Mouse (Mus musculus) kidney, postnatal 10 days (tissue): ENCODE results near the gene Dnmt3a.

ENCODE experiments used
- DNase-seq: peaks from one replicate; pipeline ENCODE4 v3.0.0; 2021; ENCODE audit warnings: mixed read lengths

Dnmt3a gene

DNA sequence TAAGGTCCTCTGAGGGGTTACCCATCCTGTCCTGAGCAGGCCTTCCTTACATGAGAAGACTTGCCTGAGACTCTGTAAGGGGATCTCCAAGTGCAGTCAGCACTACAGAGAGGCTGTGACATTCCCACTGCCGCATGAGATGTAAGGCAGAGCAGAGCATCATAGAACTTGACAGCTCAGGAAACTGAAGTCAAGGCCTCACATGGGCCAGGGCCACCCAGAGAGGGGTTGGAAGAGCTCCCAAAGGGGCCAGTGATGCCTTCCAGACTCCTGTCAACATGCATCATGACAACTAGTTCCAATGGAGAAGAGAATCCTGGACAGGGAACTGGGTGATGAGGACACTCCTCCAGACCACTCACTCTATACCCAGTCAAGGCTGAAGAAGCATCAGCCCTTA lies 18.3 kb upstream of the Dnmt3a start:
- no peak for DNase-seq

DNA sequence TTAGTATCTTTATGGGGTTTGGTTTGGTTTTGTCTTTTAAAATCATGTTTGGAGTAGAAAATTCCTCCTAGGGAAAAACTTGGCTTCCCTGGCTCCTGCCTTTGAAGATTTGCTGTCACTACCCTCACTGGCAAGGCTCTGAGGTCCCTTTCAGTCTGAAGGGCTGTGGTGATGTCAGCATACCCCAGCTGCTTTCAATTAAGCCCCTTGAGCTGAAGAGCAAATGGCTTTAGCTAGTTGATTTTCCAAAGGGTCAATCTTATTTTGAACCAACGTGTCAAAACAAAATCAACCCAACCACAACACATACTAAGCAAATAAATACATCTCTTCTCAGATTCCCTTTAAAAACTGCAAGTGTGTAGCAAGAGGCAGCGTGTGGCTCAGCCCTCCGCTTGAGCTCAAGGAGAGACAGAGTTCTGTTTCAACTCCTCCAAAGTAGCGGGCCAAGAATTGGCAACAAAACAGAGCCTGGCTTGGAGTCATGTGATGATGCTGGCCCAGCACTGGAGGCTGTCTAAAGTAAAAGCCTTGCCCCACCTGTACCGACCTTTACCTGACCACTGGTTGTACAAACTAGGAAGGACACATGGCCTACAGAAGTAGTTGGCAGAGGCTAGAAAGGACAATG lies 17.3 kb upstream of the Dnmt3a start:
- no peak for DNase-seq

DNA sequence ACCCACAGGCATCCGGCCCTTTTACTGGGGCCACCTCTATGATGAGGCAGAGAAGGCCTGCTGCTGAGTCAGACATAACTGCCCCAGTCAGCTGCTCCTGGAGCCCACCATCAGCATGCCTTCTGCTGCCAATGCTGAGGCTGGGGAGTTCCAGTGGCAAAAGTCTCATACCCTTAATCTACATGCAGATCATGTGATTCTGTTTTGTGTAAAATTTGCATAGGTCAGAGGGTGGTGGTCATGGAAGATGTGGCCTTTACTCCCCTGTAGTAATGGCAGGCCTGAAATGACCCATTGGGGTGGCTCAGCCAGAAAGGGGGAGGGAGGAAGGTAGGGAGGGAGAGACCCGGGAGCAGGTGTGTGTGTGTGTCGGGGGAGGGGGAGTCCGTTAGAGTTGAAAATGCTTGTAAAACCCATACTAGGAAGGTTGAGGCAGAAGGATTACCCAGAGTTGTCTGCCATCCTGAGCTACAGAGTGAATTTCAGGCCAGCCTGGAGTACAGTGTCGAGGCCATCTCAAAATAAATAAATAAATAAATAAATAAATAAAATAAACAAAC lies 16.1 kb upstream of the Dnmt3a start:
- no peak for DNase-seq

GRCm38 (mm10) chr12:3791257-3791656 lies 14.6 kb upstream of the Dnmt3a start:
- DNase-seq: no peak

DNA sequence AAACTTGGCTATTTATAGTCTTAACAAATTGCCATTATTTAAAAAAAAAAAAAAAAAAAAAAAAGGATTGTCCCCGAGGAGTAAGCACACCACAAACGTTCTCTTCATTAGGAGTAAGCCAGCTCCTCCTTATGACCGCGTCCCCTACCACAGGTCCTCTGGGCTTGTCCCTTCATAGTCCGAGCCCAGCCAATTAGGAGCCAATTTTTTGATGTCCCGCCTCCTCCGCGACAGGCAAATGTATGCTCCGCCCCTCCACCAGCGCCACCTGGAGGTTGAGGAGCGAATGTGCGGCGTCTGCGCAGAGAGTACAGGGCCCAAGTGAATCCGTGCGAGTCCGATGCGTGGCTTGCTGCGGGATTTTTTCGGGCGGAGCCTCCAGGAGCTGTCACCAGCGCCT lies 14.1 kb upstream of the Dnmt3a start:
- DNase-seq: peak; percentile 97

DNA sequence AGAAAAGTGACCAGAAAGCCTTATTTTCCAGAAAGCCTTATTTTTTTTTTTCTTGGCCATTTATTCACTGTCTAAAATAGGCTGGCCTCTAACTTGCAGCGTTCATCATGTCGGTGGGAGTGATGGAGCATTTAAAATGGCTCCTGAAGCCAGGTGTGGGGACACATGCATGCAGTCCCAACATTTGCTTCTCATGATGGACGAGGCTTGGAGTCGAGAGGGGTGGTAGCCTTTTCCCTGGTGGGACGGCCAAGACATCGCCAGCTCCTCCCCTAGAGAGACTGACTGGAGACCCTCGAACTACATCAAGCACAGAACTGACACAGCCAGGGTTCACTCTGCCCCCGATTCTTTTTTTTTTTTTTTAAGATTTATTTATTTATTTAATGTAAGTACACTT lies 13.6 kb upstream of the Dnmt3a start:
- DNase-seq: no peak

GRCm38 (mm10) chr12:3795569-3795968 lies 10.2 kb upstream of the Dnmt3a start:
- DNase-seq: no peak

DNA sequence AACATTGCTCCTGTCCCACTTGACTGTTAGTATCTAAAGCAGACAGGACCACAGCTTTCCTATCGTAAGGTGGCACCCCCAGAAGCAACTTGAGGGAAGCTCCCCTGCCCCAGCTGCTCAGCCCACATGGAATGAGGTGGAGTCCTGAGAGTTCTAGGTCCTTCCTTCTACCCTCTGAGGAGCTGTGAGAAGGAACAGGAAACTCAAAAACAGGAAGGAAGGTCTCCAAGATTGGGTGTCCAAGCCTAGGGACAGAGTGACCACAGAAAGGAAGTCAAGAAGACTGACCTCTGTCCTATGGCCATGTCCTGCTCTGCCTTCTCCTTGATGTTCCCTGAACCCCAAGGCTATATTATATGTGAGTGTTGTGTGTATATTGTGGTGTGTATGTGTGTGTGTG lies 6.3 kb upstream of the Dnmt3a start:
- DNase-seq: no peak

DNA sequence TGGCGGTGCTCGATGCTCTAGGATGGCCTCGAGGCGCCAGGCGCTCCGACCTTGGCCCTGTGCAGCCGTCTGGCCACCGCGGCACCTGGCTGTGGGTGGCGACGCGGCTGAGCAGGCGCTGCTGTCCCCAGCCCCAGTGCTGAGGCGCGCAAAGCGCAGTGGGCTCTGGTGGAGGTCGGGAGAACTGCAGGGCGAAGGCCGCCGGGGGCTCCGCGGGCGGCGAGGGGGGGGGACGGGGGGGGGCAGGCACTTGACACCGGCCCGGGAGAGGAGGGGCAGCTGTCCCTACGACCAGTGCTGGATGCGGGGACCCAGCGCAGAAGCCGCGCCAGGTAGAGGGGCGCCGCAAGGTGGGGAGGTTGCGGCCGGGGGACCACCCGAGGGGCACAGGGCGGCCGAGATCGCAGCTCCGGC lies 471 bp downstream of the Dnmt3a start:
- peak; percentile 94 for DNase-seq

GRCm38 (mm10) chr12:3806703-3807547 lies 1.1 kb downstream of the Dnmt3a start:
- peak; percentile 91 for DNase-seq

DNA sequence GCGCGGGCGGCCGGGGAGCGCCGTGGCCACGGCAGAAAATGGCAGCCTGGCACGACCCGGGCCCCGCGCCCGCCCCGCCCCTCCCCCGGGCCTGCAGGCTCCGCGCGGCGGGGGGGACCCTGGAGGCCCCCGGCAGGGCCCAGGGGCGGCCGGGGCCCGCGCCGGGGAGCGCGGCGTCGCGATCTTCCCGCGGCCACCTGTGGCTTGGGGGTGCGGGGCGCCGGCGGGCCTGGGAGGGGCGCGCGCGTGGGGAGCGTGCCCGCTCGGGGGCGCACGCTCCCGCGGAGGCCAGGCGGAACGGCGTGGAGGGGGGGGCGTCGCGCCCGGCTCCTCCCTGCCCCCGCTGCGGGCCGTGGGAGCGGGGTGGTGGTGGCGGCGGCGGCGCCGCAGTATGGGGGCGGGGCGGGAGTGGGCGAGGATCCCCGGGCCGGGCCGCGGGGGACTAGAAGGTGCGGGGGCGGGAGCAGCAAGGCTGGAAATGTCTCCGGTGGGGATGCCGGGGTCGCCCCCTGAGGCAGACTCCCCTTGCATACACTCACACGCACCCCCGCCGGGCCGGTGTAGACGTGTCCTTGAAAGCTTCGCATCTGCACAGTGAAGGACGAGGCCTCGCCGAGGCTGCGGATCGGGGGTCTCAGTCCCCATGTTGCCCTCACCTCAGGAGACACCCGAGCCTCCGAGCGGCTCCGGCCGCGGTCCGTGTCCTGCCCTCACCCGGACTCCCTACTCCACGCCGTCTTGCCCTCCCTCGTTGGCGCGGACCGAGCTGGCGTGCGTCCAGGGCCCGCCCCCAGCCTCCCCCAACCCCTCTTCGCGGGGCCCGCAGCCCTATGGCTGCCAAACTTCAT lies 2.0 kb downstream of the Dnmt3a start:
- peak; percentile 90 for DNase-seq

DNA sequence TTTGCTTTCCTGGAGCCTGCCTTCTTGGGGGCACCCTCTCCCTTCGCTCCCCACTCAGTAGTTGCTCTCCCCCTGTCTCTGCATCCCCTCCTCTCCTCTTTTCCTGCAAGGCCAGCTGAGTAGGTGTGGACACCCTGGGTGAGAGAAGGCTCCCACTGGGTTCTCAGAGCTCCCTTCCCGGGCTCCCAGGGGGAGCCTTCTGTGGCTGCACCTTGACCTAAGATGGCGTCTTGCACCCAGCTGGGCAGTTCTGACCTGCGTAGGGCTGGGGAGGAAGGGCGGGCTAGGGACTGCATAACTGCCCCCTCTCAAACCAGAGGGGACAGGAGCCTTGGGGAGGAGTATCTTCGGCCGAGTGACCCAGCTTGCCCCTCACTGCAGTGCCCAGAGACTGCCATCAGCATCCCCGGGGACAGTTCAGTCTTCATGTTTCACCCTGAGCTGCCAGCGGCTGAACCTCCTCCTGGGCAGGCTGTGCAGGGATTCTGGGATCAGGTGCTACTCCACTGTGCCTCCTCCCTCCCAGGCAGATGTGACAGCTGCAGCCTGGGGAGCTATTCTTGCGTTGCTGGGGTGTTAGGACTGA lies 2.7 kb downstream of the Dnmt3a start:
- peak; percentile 75 for DNase-seq

- DNase-seq: no peak
Observed at GRCm38 (mm10) chr12:3809520-3810180, 3.8 kb downstream of the Dnmt3a start.

- no peak for DNase-seq
Observed at GRCm38 (mm10) chr12:3810455-3810854, 4.6 kb downstream of the Dnmt3a start.

DNA sequence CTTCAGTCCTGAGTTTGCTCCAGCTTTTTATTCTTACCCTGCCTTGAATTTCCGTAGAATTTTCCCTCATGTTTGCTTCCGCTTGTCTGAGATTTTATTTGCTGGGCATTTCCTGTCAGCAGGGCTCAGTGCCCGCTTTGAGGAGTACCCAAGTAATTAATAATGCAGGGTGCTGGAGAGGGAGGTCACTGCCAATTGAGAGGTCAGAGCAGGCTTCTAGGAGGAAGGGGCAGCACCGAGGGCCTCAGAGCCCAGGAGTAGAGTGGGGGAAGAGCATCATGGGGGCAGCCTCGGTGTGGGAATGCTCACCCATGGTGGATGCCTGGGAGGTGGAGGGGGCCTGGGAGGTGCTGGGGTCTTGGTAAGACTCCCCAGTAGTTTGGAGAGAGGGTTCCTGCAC lies 5.8 kb downstream of the Dnmt3a start:
- DNase-seq: no peak

GRCm38 (mm10) chr12:3812251-3812650 lies 6.4 kb downstream of the Dnmt3a start:
- DNase-seq: no peak

DNA sequence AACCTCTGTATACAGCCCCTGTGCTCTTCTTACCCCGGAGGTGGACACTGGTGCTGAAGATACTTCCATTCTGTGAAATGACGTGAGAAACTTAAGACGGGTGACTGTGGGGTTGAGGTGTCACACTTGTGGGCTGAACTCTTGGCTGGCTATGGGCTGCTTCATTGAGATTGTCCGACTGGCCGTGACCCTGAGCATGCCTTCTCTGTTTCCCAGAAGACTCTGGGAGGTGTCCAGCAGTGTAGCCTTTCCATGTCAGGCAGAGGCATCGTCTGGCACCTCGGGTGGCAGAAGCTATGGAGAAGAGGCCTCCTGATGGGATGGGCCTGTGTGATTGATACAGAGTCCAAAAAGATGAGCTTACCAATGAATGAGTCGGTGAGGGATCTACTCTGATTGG lies 7.3 kb downstream of the Dnmt3a start:
- DNase-seq: no peak

DNA sequence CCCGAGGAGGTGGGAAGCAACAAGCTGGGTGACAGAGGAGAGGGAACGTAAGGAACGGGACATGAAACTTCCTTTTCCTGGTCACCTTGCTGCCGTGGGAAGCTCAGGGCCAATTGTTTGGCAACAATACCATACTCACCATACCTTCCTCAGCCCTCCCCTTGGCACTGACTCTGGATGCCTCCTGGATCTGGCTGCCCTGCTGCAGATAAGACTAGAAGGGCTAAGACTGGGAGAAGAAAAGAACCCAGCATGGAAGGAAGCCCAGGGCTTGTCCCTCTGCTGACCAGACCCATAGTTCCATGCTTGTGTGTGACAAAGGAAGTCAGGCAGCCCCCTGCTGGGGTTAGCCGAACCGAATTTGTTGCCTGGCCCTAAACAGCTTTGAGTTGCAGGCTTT lies 9.6 kb downstream of the Dnmt3a start:
- DNase-seq: no peak

DNA sequence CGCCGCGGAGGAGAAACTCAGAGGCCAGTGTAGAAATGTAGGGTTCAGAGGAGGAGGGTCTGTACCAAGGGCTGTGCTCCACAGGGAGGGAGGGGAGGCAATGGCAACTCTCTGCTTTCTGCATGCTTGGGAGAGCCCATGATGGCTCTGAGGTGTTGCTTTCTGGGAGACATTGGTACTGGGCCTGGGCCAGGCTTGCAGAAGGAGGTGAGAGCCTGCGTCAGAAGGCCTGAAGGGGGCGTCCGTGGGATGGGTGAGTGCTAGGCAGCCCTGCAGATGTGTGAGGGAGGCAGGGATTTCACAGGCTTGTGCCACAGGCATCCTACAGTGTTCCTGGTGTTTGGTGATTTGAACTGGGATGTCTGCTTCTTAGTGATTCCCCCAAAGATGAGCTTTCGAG lies 11.2 kb downstream of the Dnmt3a start:
- DNase-seq: peak; percentile 48

DNA sequence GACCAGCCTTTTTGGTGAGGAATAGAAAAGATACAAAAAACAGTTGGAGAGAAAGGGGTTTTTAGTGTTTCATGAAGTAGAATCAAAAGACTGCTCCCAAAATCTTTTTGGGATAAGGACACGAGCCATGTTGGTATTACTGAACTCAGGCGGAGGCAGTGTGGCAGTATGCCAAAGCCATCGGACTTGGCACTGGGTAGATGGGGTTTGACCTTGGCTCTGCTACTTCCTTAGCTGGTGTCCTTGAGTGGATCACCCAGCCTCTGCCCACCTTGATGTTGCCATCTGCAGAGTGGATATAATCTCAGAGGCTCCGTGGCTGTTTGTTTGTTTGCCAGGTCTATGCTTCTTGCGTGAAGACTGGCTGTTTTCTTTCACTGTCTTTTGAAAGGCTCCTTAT lies 11.8 kb downstream of the Dnmt3a start:
- DNase-seq: peak; percentile 63

DNA sequence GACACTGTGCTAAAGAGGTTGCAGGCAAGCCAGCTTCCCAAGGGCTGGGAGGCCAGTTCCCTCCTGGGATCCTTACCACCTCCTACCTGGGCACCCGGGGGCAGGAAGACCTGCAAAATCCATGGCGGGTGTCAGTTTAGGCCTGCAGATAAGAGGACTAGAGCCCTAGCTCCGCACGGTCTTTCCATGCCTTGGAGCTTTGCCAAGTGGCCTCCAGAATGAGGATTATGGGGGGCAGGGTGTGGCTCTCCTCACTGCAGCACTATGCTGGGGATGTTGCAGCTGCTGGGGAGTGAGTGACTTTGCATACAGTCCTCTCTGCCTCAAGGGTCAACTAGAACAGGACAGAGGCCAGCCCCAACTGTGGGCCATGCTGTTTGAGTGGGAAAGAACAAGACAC lies 14.1 kb downstream of the Dnmt3a start:
- no peak for DNase-seq

DNA sequence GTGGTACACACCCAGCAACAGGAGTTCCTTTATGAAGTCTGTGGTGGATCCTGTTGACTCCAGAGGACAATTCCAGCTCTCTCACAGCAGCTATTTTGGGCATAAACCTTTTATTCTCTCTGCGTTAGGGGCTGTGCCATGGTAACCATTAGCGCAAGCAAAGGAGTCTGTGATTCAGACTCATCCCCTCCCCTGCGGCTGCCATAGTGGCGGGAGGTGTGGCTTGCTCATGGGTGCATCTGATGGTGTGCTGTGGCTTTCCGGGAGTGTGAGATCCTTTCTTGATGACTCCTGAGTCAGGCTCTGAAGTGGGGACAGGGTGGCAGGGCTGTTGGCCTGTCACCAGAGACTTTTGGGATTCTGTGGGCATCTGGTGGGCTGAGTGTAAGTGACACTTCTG lies 17.6 kb downstream of the Dnmt3a start:
- DNase-seq: no peak
